Mouse (Mus musculus) kidney, embryonic 14.5 days (tissue): ENCODE measurements at regions not wholly inside any gene's neighbourhood (a gene's known extent, or its start where the extent isn't known, plus 50 kb on each side); places are given as distances from the start of the nearest gene placed in this dataset.
"Not testable (repeated sequence)": the region's sequence is repeated elsewhere in the genome, so short reads cannot be mapped to it uniquely, and the experiment has no call there.

ENCODE experiments used
- ATAC-seq: fragments of 200-750 bp; cut with Nextera tagmentation; 2 replicates; pipeline ENCODE4 v1.8.0; 2017; ENCODE audit warnings: moderate number of reproducible peaks, mild to moderate bottlenecking, moderate TSS enrichment, moderate library complexity; ENCODE audit not compliant: low FRiP score, low TSS enrichment
- H3K27ac ChIP-seq: fragments of 300-500 bp; sonication (generic); 2 replicates; pipeline ENCODE4 v1.5.1; 2014; ENCODE audit warnings: low read depth, mild to moderate bottlenecking, low read length, moderate library complexity, mixed read lengths
- H3K27me3 ChIP-seq: fragments of 300-500 bp; sonication (generic); 2 replicates; pipeline ENCODE4 v1.6.1; 2014; ENCODE audit warnings: mild to moderate bottlenecking, low read length; ENCODE audit not compliant: control insufficient read depth, insufficient read depth
- H3K36me3 ChIP-seq: fragments of 300-500 bp; sonication (generic); 2 replicates; pipeline ENCODE4 v1.6.1; 2014; ENCODE audit warnings: low read length, mixed read lengths; ENCODE audit not compliant: control insufficient read depth, insufficient read depth
- H3K4me1 ChIP-seq: fragments of 300-500 bp; sonication (generic); 2 replicates; pipeline ENCODE4 v1.6.1; 2014; ENCODE audit warnings: low read length, mixed read lengths; ENCODE audit not compliant: control insufficient read depth, insufficient read depth
- H3K4me2 ChIP-seq: fragments of 300-500 bp; sonication (generic); replicated peaks from 2 replicates; pipeline ENCODE4 v1.6.1; 2014; ENCODE audit warnings: low read depth, mild to moderate bottlenecking, low read length
- H3K4me3 ChIP-seq: fragments of 300-500 bp; sonication (generic); 2 replicates; pipeline ENCODE4 v1.5.1; 2014; ENCODE audit warnings: mild to moderate bottlenecking, low read length
- H3K9ac ChIP-seq: fragments of 300-500 bp; sonication (generic); 2 replicates; pipeline ENCODE4 v1.6.1; 2014; ENCODE audit warnings: low read depth, mild to moderate bottlenecking, low read length, moderate library complexity
- H3K9me3 ChIP-seq: fragments of 300-500 bp; sonication (generic); 2 replicates; pipeline ENCODE4 v1.6.1; 2016; ENCODE audit warnings: low read length; ENCODE audit not compliant: control insufficient read depth
- WGBS: fragments of 180-500 bp; shearing (Covaris S2); extraction: QIAGEN DNeasy Blood & Tissue Kit; methylation state at CpG from one replicate; pipeline ENCODE4 v1.1.7; 2014; 5-methylcytosine and 5-hydroxymethylcytosine counted together

DNA sequence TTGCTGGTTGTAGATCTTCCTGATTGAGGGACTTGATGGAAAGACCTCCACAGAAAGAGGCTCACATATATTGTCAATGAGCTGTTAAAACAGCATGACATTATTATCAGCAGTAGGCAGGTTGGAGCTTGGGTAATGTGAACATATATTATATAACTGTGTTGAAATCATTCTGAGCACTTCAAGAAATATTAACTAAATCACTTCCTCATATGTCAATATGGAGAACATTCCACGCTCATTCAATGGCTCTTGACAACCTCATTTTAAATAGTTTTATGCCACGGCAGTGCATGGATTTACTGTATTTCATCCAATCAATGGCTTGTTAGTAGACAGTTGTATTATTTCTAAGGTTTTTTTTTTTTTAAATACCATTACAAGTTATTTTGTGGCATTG, 350.6 kb downstream of the Arl6ip6 start:
- 93% methylated on average over 2 of the region's 2 CpGs for WGBS

DNA sequence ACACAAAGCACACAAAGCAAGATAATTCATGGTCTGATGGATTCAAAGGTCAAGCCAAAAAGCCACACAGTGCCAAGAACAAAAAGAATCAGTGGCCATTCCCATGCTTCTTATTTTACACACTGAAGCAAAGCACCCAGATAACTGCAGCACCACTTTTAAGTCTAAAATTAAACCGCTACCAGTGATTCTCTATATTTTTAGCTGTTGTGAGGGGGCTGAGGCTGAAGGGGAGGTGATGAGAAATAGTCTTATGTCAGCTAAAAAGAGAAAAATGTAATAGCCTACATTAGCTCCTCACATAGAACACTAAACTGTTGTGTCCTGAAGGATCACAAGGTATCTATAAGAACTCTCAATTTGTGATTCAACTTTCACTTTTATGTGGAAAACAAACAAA, 382.5 kb downstream of the Arl6ip6 start:
- 71% methylated on average over 1 of the region's 1 CpGs for WGBS

More for the DNA sequence above, 350.6 kb downstream of the Arl6ip6 start:
- H3K4me3 ChIP-seq: no peak overlapping the region
- no peak overlapping the region for H3K4me2 ChIP-seq
- H3K27ac ChIP-seq: no peak overlapping the region
- ATAC-seq: no peak
- no peaks in the 10 kb centered on the region for H3K27me3 ChIP-seq
- H3K9ac ChIP-seq: no peak overlapping the region
- no peaks in the 10 kb centered on the region for H3K4me1 ChIP-seq
- no peaks in the 10 kb centered on the region for H3K9me3 ChIP-seq
- H3K36me3 ChIP-seq: no peaks in the 10 kb centered on the region

DNA sequence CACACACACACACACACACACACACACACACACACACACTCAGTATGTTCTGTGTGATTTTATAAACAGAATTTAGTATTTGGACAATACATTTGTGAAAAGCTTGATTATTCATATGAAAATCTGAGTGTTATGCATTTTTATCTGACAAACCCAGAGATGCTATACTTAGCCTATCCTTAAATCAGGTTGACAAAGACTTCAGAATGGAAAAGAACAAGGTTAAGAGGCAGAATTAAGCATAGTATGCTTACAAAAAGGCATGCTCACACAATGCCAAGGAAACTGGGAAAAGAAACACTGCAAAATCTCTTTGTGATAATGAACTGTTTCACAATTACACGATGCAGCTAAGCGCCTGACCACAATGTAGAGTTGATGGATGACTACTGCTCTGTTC, 414.3 kb downstream of the Arl6ip6 start:
- Histone ChIP-seq H3K4me2 (no peak overlapping the region), H3K36me3 (no peaks in the 10 kb centered on the region), H3K4me1 (no peaks in the 10 kb centered on the region), H3K9me3 (no peaks in the 10 kb centered on the region), H3K4me3 (no peak overlapping the region), H3K27me3 (no peaks in the 10 kb centered on the region), H3K27ac (no peak overlapping the region), H3K9ac (no peak overlapping the region)
- no peak for ATAC-seq
- 87% methylated on average over 2 of the region's 2 CpGs for WGBS

More for the DNA sequence above, 382.5 kb downstream of the Arl6ip6 start:
- H3K9me3 ChIP-seq: no peaks in the 10 kb centered on the region
- no peak for ATAC-seq
- H3K4me3 ChIP-seq: no peak overlapping the region
- H3K27me3 ChIP-seq: no peaks in the 10 kb centered on the region
- H3K4me2 ChIP-seq: no peak overlapping the region
- H3K4me1 ChIP-seq: no peaks in the 10 kb centered on the region
- no peaks in the 10 kb centered on the region for H3K36me3 ChIP-seq
- H3K9ac ChIP-seq: no peak overlapping the region
- H3K27ac ChIP-seq: no peak overlapping the region

DNA sequence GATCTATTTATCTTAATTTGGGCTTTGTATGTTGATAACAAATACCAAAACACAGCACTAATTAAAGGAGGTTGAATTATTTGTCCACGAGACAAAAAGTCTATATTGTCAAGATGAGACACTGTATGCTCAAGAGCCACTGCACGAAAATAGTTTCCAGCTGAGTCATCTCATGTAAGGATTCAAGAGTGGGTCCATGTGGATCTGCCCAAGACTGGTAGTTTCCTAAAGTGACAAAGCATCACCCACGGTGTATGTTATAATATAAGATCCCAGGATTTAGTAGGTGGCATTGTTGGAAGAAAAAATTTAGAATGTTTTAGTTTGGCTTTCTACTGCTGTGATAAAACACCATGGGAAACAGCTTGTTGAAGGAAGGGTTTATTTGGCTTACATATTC, 428.2 kb downstream of the Arl6ip6 start:
- no peak overlapping the region for H3K4me3 ChIP-seq
- no peaks in the 10 kb centered on the region for H3K4me1 ChIP-seq
- no peaks in the 10 kb centered on the region for H3K9me3 ChIP-seq
- 89% methylated on average over 3 of the region's 3 CpGs for WGBS
- no peak overlapping the region for H3K4me2 ChIP-seq
- H3K36me3 ChIP-seq: no peaks in the 10 kb centered on the region
- H3K27me3 ChIP-seq: no peaks in the 10 kb centered on the region
- H3K9ac ChIP-seq: no peak overlapping the region
- no peak overlapping the region for H3K27ac ChIP-seq
- no peak for ATAC-seq

DNA sequence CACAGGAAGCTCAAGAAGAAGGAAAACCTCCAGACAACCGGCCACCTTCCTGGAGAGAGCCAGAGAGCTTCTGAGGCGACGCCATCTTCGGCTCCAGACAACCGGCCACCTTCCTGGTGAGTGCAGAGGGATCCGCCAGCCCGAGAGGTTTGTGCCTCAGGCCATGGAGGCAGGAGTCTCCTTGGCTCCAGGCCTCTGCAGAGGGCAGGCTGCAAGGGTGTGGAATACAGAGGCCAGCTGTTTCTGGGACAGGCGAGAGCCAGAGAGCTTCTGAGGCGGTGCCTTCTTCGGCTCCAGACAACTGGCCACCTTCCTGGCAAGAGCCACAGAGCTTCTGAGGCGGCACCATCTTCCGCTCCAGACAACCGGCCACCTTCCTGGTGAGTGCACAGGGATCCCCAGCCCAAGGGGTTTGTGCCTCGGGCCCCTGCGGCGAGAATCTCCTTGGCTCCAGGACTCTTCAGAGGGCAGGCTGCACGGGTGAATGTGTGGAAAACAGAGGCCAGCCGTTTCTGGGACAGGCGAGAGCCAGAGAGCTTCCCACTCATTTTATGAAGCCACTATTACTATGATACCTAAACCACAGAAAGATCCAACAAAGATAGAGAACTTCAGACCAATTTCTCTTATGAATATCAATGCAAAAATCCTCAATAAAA, 441.4 kb downstream of the Arl6ip6 start:
- H3K4me2 ChIP-seq, H3K4me3 ChIP-seq, H3K9me3 ChIP-seq, ATAC-seq, H3K27ac ChIP-seq, H3K4me1 ChIP-seq, H3K9ac ChIP-seq, H3K27me3 ChIP-seq, H3K36me3 ChIP-seq: not testable (repeated sequence)
- 75% methylated on average over 19 of the region's 19 CpGs for WGBS

DNA sequence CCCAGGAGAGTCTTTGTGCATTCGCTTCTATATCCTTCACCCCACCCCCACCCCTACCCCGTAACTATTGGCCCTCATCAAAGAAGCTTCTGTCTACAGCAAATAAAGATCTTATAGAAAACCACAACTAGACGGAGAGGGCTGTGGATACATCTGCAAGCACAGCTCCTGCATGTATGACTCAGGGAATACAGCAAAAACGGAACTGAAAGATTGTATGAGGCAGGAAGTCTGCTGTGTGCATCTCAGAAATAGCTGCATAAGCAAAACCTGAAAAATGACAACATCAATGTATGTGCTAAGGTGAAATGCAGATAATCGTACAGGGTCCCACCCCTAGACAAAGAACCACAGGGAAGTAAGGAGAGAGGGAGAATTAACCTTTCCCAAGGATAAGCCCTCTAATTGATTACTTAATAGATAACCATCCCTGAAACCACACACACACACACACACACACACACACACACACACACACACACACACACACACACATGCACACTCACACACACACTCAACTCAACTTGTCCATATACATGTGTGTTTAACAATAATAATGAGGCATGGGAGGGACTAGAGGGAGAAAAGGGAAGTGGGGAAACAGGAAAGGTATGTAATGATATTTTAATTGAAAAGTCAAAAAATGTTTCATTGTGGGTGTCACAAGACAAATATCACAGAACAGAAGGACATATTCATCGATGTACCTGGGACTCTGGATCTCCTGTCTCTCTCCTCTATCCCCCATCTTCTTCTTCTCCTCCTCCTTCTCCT, 416.6 kb downstream of the Rprm start:
- H3K9ac ChIP-seq: no peak overlapping the region
- no peaks in the 10 kb centered on the region for H3K4me1 ChIP-seq
- no peak overlapping the region for H3K27ac ChIP-seq
- H3K36me3 ChIP-seq: no peaks in the 10 kb centered on the region
- 83% methylated on average over 6 of the region's 6 CpGs for WGBS
- H3K27me3 ChIP-seq: no peaks in the 10 kb centered on the region
- ATAC-seq: no peak
- no peaks in the 10 kb centered on the region for H3K9me3 ChIP-seq
- H3K4me2 ChIP-seq: no peak overlapping the region
- no peak overlapping the region for H3K4me3 ChIP-seq

DNA sequence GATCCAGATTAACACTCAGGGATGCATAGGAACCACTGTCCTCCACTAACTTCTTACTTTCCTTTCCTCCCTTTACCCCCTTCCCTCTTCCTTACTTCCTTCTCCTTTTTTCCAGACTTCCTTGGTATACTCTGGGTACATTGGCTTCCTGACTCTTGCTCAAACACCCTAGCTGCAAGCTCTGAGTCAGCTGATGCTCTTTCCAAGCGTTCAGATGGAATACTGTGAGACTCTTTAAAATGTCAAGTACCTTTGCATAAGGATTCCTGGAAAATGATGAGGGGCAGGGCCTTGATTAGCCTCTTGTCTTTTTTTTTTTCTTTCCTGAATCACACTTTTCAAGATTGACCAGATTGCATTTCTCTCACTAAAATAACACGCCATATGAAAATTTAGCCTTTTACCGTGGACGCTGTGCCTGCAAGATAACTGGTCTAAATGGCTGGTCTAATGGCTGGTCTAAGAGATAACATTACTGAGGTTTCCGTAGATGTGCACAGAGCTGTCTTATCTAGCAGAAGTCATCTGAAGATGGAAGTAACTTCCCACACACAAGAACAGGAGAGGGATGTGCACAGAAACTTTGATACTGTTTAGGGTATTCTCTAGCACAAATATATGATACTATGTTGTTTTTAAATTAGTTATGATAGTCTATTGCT, 404.9 kb downstream of the Rprm start:
- no peaks in the 10 kb centered on the region for H3K27me3 ChIP-seq
- H3K9me3 ChIP-seq: no peaks in the 10 kb centered on the region
- no peak overlapping the region for H3K9ac ChIP-seq
- no peak overlapping the region for H3K4me2 ChIP-seq
- no peak overlapping the region for H3K27ac ChIP-seq
- no peaks in the 10 kb centered on the region for H3K36me3 ChIP-seq
- 77% methylated on average over 5 of the region's 5 CpGs for WGBS
- H3K4me1 ChIP-seq: no peaks in the 10 kb centered on the region
- no peak for ATAC-seq
- H3K4me3 ChIP-seq: no peak overlapping the region

DNA sequence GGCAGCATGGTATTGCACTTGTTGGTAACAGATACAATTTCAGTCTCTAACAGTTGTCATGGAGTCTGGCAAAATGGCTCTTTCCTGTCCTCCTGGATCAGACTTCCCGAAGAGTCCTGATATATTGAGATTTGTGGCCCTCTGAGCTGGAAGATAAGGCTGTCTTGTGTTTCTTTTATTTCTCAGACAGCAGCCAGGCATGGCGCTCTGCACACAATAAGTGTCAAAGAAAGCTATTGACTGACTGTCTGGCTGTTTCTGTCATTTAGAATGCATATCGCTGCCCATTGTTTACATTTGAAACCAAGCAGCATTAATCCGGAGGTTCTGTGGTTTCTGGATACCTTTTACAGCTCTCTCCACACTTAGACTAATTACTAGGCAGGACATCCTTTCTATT, 402.8 kb downstream of the Rprm start:
- Histone ChIP-seq H3K4me1 (no peaks in the 10 kb centered on the region), H3K9ac (no peak overlapping the region), H3K4me2 (no peak overlapping the region), H3K9me3 (no peaks in the 10 kb centered on the region), H3K4me3 (no peak overlapping the region), H3K27me3 (no peaks in the 10 kb centered on the region), H3K27ac (no peak overlapping the region), H3K36me3 (no peaks in the 10 kb centered on the region)
- 34% methylated on average over 4 of the region's 4 CpGs for WGBS
- ATAC-seq: no peak

DNA sequence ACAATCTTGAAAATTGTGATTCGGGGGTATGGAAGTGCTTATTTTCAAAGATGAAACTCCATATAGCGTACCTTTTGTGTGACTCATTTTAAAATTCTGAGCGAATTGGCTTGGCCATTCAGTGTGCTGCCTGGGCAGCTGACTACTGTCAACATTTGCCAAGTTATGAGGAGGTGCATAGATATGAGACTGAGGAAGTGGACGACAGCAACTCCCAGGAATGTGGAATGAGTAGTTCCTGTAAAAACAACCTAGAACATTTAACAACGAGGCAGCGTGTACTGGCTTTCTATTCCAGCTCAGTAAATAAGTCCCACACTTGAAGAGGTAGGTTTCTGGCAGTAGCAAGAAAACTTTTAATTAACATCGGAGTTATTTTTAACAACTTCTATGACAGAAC, 398.1 kb downstream of the Rprm start:
- no peak overlapping the region for H3K4me2 ChIP-seq
- no peaks in the 10 kb centered on the region for H3K36me3 ChIP-seq
- H3K9me3 ChIP-seq: no peaks in the 10 kb centered on the region
- no peak for ATAC-seq
- H3K27ac ChIP-seq: no peak overlapping the region
- no peaks in the 10 kb centered on the region for H3K4me1 ChIP-seq
- 72% methylated on average over 7 of the region's 7 CpGs for WGBS
- no peaks in the 10 kb centered on the region for H3K27me3 ChIP-seq
- H3K4me3 ChIP-seq: no peak overlapping the region
- no peak overlapping the region for H3K9ac ChIP-seq
